Mouse (Mus musculus): ENCODE results near the gene Zfp84. TPM values are rescaled to one million over a fixed set of nuclear protein-coding genes. Genes with fewer than 3 reads are reported as not detected.

The Zfp84 gene
- polyA plus RNA-seq, 1 experiment from 2014 or later = 12.3 TPM

GRCm38 (mm10) chr7:29768980-29769379 lies 628 bp downstream of the Zfp84 start:
- Histone ChIP-seq H3K4me2 (ENCODE audit: low read length) (peak overlapping the region; percentile 67), H3K9ac (ENCODE audit: low read length) (peak overlapping the region; percentile 55), H3K27me3 (replicated peaks; ENCODE audit: control insufficient read depth, insufficient read depth, low read length) (no peaks in the 10 kb centered on the region), H3K4me1 (replicated peaks; ENCODE audit: control insufficient read depth, insufficient read depth, low read length) (peaks cover 7% of the 10 kb centered on the region; the same call in 1 of the 2 replicates), H3K4me3 (ENCODE audit: low read depth, low read length) (peak overlapping the region; percentile 62), H3K9me3 (ENCODE audit: control insufficient read depth, low read length) (no peaks in the 10 kb centered on the region), H3K27ac (ENCODE audit: low read depth) (peak overlapping the region; percentile 73; the same call in 1 of the 2 replicates), H3K36me3 (ENCODE audit: control insufficient read depth, insufficient read depth, low read length) (peaks cover 27% of the 10 kb centered on the region)
- WGBS = 6% methylated on average over 10 of the region's 10 CpGs
- no peak for DNase-seq (ENCODE audit: low spot score)
- no peak for ATAC-seq (replicated peaks; ENCODE audit: low FRiP score, low TSS enrichment, low read depth)

- Histone ChIP-seq H3K4me2 (ENCODE audit: low read length) (no peak overlapping the region), H3K36me3 (ENCODE audit: control insufficient read depth, insufficient read depth, low read length) (peaks cover 72% of the 10 kb centered on the region), H3K9ac (ENCODE audit: low read length) (no peak overlapping the region), H3K9me3 (ENCODE audit: control insufficient read depth, low read length) (0 out of 2 replicates have a peak, but pooled peaks cover 5% of the 10 kb centered on the region), H3K4me3 (ENCODE audit: low read depth, low read length) (no peak overlapping the region), H3K4me1 (replicated peaks; ENCODE audit: control insufficient read depth, insufficient read depth, low read length) (peaks cover 7% of the 10 kb centered on the region; the same call in 1 of the 2 replicates), H3K27ac (ENCODE audit: low read depth) (no peak overlapping the region), H3K27me3 (replicated peaks; ENCODE audit: control insufficient read depth, insufficient read depth, low read length) (no peaks in the 10 kb centered on the region)
- ATAC-seq (replicated peaks; ENCODE audit: low FRiP score, low TSS enrichment, low read depth) (no peak), DNase-seq (ENCODE audit: low spot score) (peak; percentile 13)
- 90% methylated on average over 7 of the region's 7 CpGs for WGBS
Measured at GRCm38 (mm10) chr7:29773503-29773902, 5.2 kb downstream of the Zfp84 start.

- Histone ChIP-seq H3K27ac (ENCODE audit: low read depth) (no peak overlapping the region), H3K4me2 (ENCODE audit: low read length) (no peak overlapping the region), H3K9me3 (ENCODE audit: control insufficient read depth, low read length) (0 out of 2 replicates have a peak, but pooled peaks cover 5% of the 10 kb centered on the region), H3K4me1 (replicated peaks; ENCODE audit: control insufficient read depth, insufficient read depth, low read length) (peaks cover 5% of the 10 kb centered on the region; the same call in 1 of the 2 replicates), H3K27me3 (replicated peaks; ENCODE audit: control insufficient read depth, insufficient read depth, low read length) (no peaks in the 10 kb centered on the region), H3K9ac (ENCODE audit: low read length) (no peak overlapping the region), H3K4me3 (ENCODE audit: low read depth, low read length) (no peak overlapping the region), H3K36me3 (ENCODE audit: control insufficient read depth, insufficient read depth, low read length) (peaks cover 80% of the 10 kb centered on the region)
- WGBS = 96% methylated on average over 3 of the region's 3 CpGs
- DNase-seq (ENCODE audit: low spot score) = peak; percentile 24
- no peak for ATAC-seq (replicated peaks; ENCODE audit: low FRiP score, low TSS enrichment, low read depth)
Measured at GRCm38 (mm10) chr7:29774371-29774770, 6.0 kb downstream of the Zfp84 start.

- H3K27ac ChIP-seq (ENCODE audit: low read depth) = no peak overlapping the region
- no peak overlapping the region for H3K4me2 ChIP-seq (ENCODE audit: low read length)
- WGBS = 96% methylated on average over 19 of the region's 19 CpGs
- DNase-seq (ENCODE audit: low spot score) = no peak
- H3K9me3 ChIP-seq (ENCODE audit: control insufficient read depth, low read length) = 0 out of 2 replicates have a peak, but pooled peaks cover 5% of the 10 kb centered on the region
- ATAC-seq (replicated peaks; ENCODE audit: low FRiP score, low TSS enrichment, low read depth) = no peak
- peaks cover 83% of the 10 kb centered on the region for H3K36me3 ChIP-seq (ENCODE audit: control insufficient read depth, insufficient read depth, low read length)
- no peak overlapping the region for H3K9ac ChIP-seq (ENCODE audit: low read length)
- no peaks in the 10 kb centered on the region for H3K4me1 ChIP-seq (replicated peaks; ENCODE audit: control insufficient read depth, insufficient read depth, low read length)
- H3K4me3 ChIP-seq (ENCODE audit: low read depth, low read length) = no peak overlapping the region
- H3K27me3 ChIP-seq (replicated peaks; ENCODE audit: control insufficient read depth, insufficient read depth, low read length) = no peaks in the 10 kb centered on the region
Measured at GRCm38 (mm10) chr7:29776568-29776967, 8.2 kb downstream of the Zfp84 start.

GRCm38 (mm10) chr7:29777372-29777771 lies 9.0 kb downstream of the Zfp84 start:
- 94% methylated on average over 10 of the region's 10 CpGs for WGBS

GRCm38 (mm10) chr7:29783871-29784551 lies 15.7 kb downstream of the Zfp84 start, which contains the start of gene Zfp30:
Gene Zfp30 (plus strand): TSS chr7:29783998.
- H3K27ac ChIP-seq (ENCODE audit: low read depth) = peak within 1 kb of the TSS; percentile 83
- H3K9ac ChIP-seq (ENCODE audit: low read length) = peak within 1 kb of the TSS; percentile 84
- ATAC-seq (replicated peaks; ENCODE audit: low FRiP score, low TSS enrichment, low read depth) (peak; percentile 95), DNase-seq (ENCODE audit: low spot score) (peak; percentile 92)
- no peaks in the 10 kb centered on the region; the same call in 1 of the 2 replicates for H3K9me3 ChIP-seq (ENCODE audit: control insufficient read depth, low read length)
- peaks cover 27% of the 10 kb centered on the region for H3K36me3 ChIP-seq (ENCODE audit: control insufficient read depth, insufficient read depth, low read length)
- peak within 1 kb of the TSS; percentile 78 for H3K4me2 ChIP-seq (ENCODE audit: low read length)
- H3K27me3 ChIP-seq (replicated peaks; ENCODE audit: control insufficient read depth, insufficient read depth, low read length) = no peaks in the 10 kb centered on the region
- WGBS = under 1% methylated on average over 45 of the region's 45 CpGs
- peaks cover 4% of the 10 kb centered on the region; the same call in 1 of the 2 replicates for H3K4me1 ChIP-seq (replicated peaks; ENCODE audit: control insufficient read depth, insufficient read depth, low read length)
- peak within 1 kb of the TSS; percentile 94 for H3K4me3 ChIP-seq (ENCODE audit: low read depth, low read length)

More at GRCm38 (mm10) chr7:29777372-29777771, 9.0 kb downstream of the Zfp84 start:
- Histone ChIP-seq H3K27ac (ENCODE audit: low read depth) (no peak overlapping the region), H3K4me3 (ENCODE audit: low read depth, low read length) (no peak overlapping the region), H3K9me3 (ENCODE audit: control insufficient read depth, low read length) (0 out of 2 replicates have a peak, but pooled peaks cover 5% of the 10 kb centered on the region), H3K9ac (ENCODE audit: low read length) (no peak overlapping the region), H3K4me2 (ENCODE audit: low read length) (no peak overlapping the region), H3K27me3 (replicated peaks; ENCODE audit: control insufficient read depth, insufficient read depth, low read length) (no peaks in the 10 kb centered on the region), H3K36me3 (ENCODE audit: control insufficient read depth, insufficient read depth, low read length) (peaks cover 77% of the 10 kb centered on the region), H3K4me1 (replicated peaks; ENCODE audit: control insufficient read depth, insufficient read depth, low read length) (no peaks in the 10 kb centered on the region)
- DNase-seq (ENCODE audit: low spot score) (no peak), ATAC-seq (replicated peaks; ENCODE audit: low FRiP score, low TSS enrichment, low read depth) (no peak)

GRCm38 (mm10) chr7:29785023-29785422 lies 16.7 kb downstream of the Zfp84 start:
- Histone ChIP-seq H3K9ac (ENCODE audit: low read length) (no peak overlapping the region), H3K9me3 (ENCODE audit: control insufficient read depth, low read length) (no peaks in the 10 kb centered on the region; the same call in 1 of the 2 replicates), H3K4me1 (replicated peaks; ENCODE audit: control insufficient read depth, insufficient read depth, low read length) (peaks cover 4% of the 10 kb centered on the region; the same call in 1 of the 2 replicates), H3K4me3 (ENCODE audit: low read depth, low read length) (peak overlapping the region; percentile 94), H3K4me2 (ENCODE audit: low read length) (peak overlapping the region; percentile 78), H3K27me3 (replicated peaks; ENCODE audit: control insufficient read depth, insufficient read depth, low read length) (no peaks in the 10 kb centered on the region), H3K27ac (ENCODE audit: low read depth) (no peak overlapping the region), H3K36me3 (ENCODE audit: control insufficient read depth, insufficient read depth, low read length) (peaks cover 32% of the 10 kb centered on the region)
- ATAC-seq (replicated peaks; ENCODE audit: low FRiP score, low TSS enrichment, low read depth) (no peak), DNase-seq (ENCODE audit: low spot score) (no peak)
- WGBS = 57% methylated on average over 8 of the region's 8 CpGs

GRCm38 (mm10) chr7:29785888-29786287 lies 17.5 kb downstream of the Zfp84 start:
- no peak for DNase-seq (ENCODE audit: low spot score)
- WGBS = 79% methylated on average over 5 of the region's 5 CpGs
- peaks cover 40% of the 10 kb centered on the region for H3K36me3 ChIP-seq (ENCODE audit: control insufficient read depth, insufficient read depth, low read length)
- H3K9ac ChIP-seq (ENCODE audit: low read length) = peak overlapping the region; percentile 1; the same call in 1 of the 2 replicates
- no peak for ATAC-seq (replicated peaks; ENCODE audit: low FRiP score, low TSS enrichment, low read depth)
- H3K9me3 ChIP-seq (ENCODE audit: control insufficient read depth, low read length) = no peaks in the 10 kb centered on the region; the same call in 1 of the 2 replicates
- peak overlapping the region; percentile 94; the same call in 1 of the 2 replicates for H3K4me3 ChIP-seq (ENCODE audit: low read depth, low read length)
- H3K4me1 ChIP-seq (replicated peaks; ENCODE audit: control insufficient read depth, insufficient read depth, low read length) = peaks cover 4% of the 10 kb centered on the region; the same call in 1 of the 2 replicates
- peak overlapping the region; percentile 78 for H3K4me2 ChIP-seq (ENCODE audit: low read length)
- no peak overlapping the region for H3K27ac ChIP-seq (ENCODE audit: low read depth)
- H3K27me3 ChIP-seq (replicated peaks; ENCODE audit: control insufficient read depth, insufficient read depth, low read length) = no peaks in the 10 kb centered on the region
